Mouse (Mus musculus): ENCODE results near the gene Fubp3.
A peak's percentile ranks its signal among the peaks of the same experiment; 100 is the strongest.

Gene Fubp3

DNA sequence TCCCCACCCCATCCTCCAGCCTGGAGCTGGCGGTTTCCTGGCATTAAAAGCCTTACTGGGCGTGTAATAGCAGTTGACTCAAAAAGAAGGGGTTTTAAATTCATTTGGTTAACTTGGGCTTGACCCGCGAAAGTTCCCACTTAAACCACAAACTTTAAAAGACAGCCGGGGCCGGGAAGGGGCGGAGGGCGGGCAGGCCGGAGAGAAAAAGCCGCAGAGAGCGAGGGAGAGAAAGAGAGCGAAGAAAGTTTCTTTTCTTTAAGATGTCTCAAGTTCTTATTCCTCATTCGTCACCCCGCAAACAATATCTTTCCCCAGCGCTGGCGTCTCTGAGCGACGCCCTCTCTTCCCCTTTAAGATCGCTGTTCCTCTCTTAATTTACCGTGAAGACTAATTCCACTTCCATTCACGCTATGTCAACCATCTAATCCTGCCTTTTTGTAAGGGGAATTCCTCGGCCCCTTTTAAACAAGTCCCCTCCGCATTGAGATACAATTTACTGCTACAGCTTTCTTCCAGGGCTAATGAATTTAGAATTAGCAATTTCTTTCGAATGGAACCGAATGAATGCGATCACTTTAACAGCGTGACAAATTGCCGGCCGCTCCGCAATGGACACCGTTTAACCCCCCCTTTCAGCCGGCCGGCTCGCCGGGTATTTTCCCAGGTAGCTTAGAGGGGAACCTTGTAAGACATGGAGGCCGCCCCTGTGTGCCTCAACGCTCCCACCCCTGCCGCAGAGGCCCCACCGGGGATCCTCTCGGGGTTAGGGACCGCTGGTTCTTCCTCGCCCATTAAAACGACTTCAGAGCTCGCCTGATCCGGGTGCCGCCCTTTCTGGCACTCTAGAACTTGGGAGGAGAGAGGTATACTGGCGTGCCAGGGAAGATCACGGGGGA is 68.4 kb downstream of the Fubp3 start:
- H3K4me1 ChIP-seq (replicated peaks; ENCODE audit: low read depth, low read length), result peaks cover 66% of the 10 kb centered on the region
- no peaks in the 10 kb centered on the region for H3K36me3 ChIP-seq (ENCODE audit: insufficient read depth, low read length)
- H3K4me3 ChIP-seq (replicated peaks; ENCODE audit: low read length), result peak overlapping the region; percentile 39
- TF ChIP-seq NANOG (IDR thresholded peaks at IDR 0.05; ENCODE audit: borderline replicate concordance, low read length), result no peak
- TF ChIP-seq POU5F1 (IDR thresholded peaks at IDR 0.05; ENCODE audit: borderline replicate concordance, low read length), result no peak
- no peak for TF ChIP-seq CTCF (conservative IDR thresholded peaks at IDR 0.05; ENCODE audit: low read length)
- no peaks in the 10 kb centered on the region for H3K9me3 ChIP-seq (ENCODE audit: low read length)
- peaks cover 94% of the 10 kb centered on the region for H3K27me3 ChIP-seq (ENCODE audit: insufficient read depth, low read length)

DNA sequence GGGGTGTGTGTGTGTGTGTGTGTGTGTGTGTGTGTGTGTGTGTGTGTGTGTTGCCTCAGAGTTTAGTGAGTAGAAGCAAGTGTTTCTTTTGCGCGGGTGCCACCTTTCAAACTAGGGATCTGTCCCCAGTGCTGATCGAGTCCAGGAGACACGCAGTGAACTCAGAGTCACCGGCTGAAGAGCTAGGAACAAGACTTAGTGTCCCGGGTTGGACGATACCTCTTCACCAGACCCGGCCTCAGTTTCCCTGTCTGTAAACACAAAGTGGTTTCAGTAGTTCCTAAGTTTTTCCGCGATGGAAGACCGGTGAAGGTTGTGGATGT is 69.0 kb downstream of the Fubp3 start:
- Histone ChIP-seq H3K36me3 (ENCODE audit: insufficient read depth, low read length) (no peaks in the 10 kb centered on the region), H3K9me3 (ENCODE audit: low read length) (no peaks in the 10 kb centered on the region), H3K4me1 (replicated peaks; ENCODE audit: low read depth, low read length) (peaks cover 60% of the 10 kb centered on the region), H3K4me3 (replicated peaks; ENCODE audit: low read length) (peak overlapping the region; percentile 54; the same call in 1 of the 2 replicates), H3K27me3 (ENCODE audit: insufficient read depth, low read length) (peaks cover 94% of the 10 kb centered on the region)
- TF ChIP-seq CTCF (conservative IDR thresholded peaks at IDR 0.05; ENCODE audit: low read length) (no peak), NANOG (IDR thresholded peaks at IDR 0.05; ENCODE audit: borderline replicate concordance, low read length) (no peak), POU5F1 (IDR thresholded peaks at IDR 0.05; ENCODE audit: borderline replicate concordance, low read length) (no peak)

DNA sequence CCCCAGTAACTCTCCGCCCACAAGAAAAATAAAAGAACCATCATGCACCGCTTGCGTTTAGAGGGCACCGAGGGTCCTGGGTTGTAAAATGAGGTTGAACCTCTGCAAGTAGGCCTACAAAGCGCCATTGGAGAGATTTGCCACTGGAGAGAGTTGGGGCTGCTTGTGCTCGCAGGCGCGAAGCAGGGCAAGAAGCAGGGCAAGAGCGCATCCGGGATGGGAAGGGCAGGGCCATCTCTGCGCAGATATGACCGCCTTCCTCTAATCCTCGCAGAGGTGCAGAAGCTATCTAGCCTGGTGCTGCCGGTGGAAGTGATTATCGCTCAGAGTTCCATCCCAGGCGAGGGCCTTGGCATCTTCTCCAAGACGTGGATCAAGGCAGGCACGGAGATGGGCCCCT is 69.5 kb downstream of the Fubp3 start:
- peaks cover 55% of the 10 kb centered on the region for H3K4me1 ChIP-seq (replicated peaks; ENCODE audit: low read depth, low read length)
- H3K9me3 ChIP-seq (ENCODE audit: low read length), result no peaks in the 10 kb centered on the region
- H3K27me3 ChIP-seq (ENCODE audit: insufficient read depth, low read length), result peaks cover 94% of the 10 kb centered on the region
- peak overlapping the region; percentile 54 for H3K4me3 ChIP-seq (replicated peaks; ENCODE audit: low read length)
- no peaks in the 10 kb centered on the region for H3K36me3 ChIP-seq (ENCODE audit: insufficient read depth, low read length)
- TF ChIP-seq CTCF (conservative IDR thresholded peaks at IDR 0.05; ENCODE audit: low read length), result no peak
- no peak for TF ChIP-seq POU5F1 (IDR thresholded peaks at IDR 0.05; ENCODE audit: borderline replicate concordance, low read length)
- TF ChIP-seq NANOG (IDR thresholded peaks at IDR 0.05; ENCODE audit: borderline replicate concordance, low read length), result no peak

DNA sequence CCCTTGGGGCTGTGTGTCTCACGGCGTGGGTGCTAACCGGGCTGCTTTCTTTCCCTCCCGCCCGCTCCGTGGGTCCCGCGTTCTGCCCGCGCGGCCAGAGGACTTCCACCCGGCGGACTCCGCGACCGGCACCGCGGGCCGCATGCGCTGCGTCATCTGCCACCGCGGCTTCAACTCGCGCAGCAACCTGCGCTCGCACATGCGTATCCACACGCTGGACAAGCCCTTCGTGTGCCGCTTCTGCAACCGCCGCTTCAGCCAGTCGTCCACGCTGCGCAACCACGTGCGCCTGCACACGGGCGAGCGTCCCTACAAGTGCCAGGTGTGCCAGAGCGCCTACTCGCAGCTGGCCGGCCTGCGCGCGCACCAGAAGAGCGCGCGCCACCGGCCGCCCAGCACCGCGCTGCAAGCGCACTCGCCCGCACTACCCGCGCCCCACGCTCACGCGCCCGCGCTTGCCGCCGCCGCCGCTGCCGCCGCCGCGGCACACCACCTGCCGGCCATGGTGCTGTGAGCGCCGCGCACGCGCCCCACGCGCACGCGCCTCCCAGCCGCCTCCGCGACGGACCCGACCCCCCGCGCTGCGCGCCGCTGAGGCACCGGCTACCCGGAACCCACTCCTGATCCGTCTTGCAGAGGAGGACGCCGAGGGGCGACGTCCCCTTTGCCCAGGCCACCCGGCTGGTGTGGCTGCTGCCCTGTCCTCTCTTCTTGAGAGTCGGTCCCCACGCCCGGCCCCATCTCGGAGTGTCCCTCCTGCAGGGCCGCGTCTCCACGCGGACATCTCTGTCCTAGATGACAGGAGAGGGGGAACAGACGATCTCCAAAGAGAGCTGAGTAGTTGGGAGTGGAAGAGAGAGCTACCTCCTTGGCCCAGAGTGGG is 81.8 kb downstream of the Fubp3 start:
- Histone ChIP-seq H3K4me3 (replicated peaks; ENCODE audit: low read length) (peak overlapping the region; percentile 80), H3K27me3 (ENCODE audit: insufficient read depth, low read length) (peaks cover 92% of the 10 kb centered on the region), H3K36me3 (ENCODE audit: insufficient read depth, low read length) (no peaks in the 10 kb centered on the region), H3K9me3 (ENCODE audit: low read length) (peaks cover 7% of the 10 kb centered on the region; the same call in 1 of the 2 replicates), H3K4me1 (replicated peaks; ENCODE audit: low read depth, low read length) (peaks cover 11% of the 10 kb centered on the region)
- TF ChIP-seq CTCF (conservative IDR thresholded peaks at IDR 0.05; ENCODE audit: low read length) (no peak), POU5F1 (IDR thresholded peaks at IDR 0.05; ENCODE audit: borderline replicate concordance, low read length) (no peak), NANOG (IDR thresholded peaks at IDR 0.05; ENCODE audit: borderline replicate concordance, low read length) (no peak)

DNA sequence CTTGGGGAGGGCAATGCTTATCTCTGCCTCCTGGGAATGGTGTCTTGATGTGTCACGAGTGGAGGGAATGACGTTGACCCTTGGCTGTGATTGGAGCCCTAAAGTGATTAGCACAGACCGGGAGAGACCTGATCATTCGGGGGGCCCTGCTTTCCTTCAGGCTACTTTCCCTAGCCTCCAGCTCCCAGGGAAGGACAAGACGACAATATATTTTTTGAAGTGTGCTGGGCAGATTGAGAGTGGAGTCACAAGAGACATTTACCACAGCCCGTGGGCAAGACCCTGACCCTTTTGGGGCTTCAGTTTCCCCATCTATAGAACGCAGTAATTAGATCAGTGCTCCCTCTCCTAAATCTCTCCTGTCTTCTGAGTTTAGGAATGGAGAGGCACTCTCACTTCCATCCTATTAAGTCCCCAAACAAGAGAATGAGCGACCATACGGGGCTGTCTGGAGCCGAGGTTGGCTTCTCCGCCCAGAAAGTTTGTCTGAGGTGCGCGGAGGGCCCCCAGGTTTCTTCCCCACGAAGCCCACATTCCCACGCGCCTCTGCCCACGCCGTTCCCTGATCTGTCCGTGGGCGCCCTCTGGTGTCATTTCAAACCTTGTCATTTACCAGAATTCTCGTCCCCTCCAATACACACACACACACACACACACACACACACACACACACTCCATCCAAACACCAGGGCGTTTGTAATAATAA is 82.6 kb downstream of the Fubp3 start:
- peaks cover 11% of the 10 kb centered on the region for H3K4me1 ChIP-seq (replicated peaks; ENCODE audit: low read depth, low read length)
- TF ChIP-seq CTCF (conservative IDR thresholded peaks at IDR 0.05; ENCODE audit: low read length) (no peak; the same call in 1 of the 2 replicates), NANOG (IDR thresholded peaks at IDR 0.05; ENCODE audit: borderline replicate concordance, low read length) (no peak), POU5F1 (IDR thresholded peaks at IDR 0.05; ENCODE audit: borderline replicate concordance, low read length) (no peak)
- H3K27me3 ChIP-seq (ENCODE audit: insufficient read depth, low read length), result peaks cover 92% of the 10 kb centered on the region
- H3K36me3 ChIP-seq (ENCODE audit: insufficient read depth, low read length), result no peaks in the 10 kb centered on the region
- peak overlapping the region; percentile 80 for H3K4me3 ChIP-seq (replicated peaks; ENCODE audit: low read length)
- H3K9me3 ChIP-seq (ENCODE audit: low read length), result peaks cover 10% of the 10 kb centered on the region; the same call in 1 of the 2 replicates

DNA sequence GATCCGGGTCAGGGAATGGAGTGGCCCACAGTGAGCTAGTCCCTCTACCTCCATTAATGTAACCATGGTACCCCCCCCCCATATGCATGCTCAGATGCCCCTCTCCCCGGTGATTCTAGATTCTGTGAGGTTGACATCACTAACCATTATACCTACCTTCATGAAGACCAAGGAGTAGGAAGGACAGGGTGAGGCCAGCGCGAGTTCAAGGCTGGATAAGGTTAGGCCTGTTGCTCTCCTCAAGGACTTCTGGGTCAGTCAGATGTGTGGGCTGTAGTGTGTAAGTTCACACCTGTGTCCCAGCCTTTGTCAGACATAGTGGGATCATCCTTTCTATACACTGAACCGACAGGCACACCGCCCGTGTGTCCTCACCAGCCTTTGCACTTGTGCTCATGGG is 83.9 kb downstream of the Fubp3 start:
- Histone ChIP-seq H3K36me3 (ENCODE audit: insufficient read depth, low read length) (no peaks in the 10 kb centered on the region), H3K4me1 (replicated peaks; ENCODE audit: low read depth, low read length) (peaks cover 11% of the 10 kb centered on the region), H3K9me3 (ENCODE audit: low read length) (peaks cover 10% of the 10 kb centered on the region; the same call in 1 of the 2 replicates), H3K27me3 (ENCODE audit: insufficient read depth, low read length) (peaks cover 84% of the 10 kb centered on the region), H3K4me3 (replicated peaks; ENCODE audit: low read length) (no peak overlapping the region)
- TF ChIP-seq NANOG (IDR thresholded peaks at IDR 0.05; ENCODE audit: borderline replicate concordance, low read length), result no peak
- no peak for TF ChIP-seq POU5F1 (IDR thresholded peaks at IDR 0.05; ENCODE audit: borderline replicate concordance, low read length)
- TF ChIP-seq CTCF (conservative IDR thresholded peaks at IDR 0.05; ENCODE audit: low read length), result no peak

DNA sequence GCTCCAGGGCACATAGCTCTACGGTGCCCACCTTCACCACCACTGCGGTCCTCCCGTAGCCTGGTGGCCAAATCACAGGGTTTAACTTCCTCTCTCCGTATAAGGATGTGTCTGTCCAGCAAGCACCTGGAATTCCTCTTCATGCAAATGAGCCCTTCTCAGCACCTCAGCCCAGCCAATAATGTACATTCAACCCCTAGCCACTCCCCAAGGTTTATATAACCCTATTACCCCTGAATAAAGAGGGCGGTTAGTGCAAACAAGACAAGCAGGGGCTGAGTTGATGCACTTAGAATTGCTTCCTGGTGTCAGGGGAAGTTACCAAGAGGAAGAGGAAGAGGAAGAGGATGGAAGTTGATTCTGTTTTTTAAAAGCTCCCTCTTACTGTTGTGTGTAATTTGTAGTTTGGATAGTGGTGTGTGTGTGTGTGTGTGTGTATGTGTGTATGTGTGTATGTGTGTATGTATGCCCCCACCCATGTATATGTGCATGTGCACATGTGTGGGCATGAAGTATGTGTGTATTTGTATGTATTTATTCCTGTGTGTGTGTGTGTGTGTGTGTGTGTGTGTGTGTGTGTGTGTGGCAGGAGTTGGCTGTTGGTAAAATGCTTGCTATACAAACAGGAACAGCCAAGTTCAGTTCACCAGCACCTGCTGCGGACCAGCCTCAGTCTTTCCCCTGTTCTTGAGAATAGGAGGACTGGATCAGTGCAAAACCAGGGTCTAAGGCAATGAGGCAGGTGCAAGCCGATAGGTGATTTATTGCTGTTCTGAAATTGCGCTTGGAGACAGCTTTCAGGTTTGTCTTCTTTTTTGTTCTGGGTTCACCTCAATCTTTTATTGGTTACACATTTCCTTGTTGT is 90.7 kb downstream of the Fubp3 start:
- Histone ChIP-seq H3K4me1 (replicated peaks; ENCODE audit: low read depth, low read length) (peaks cover 3% of the 10 kb centered on the region; the same call in 1 of the 2 replicates), H3K36me3 (ENCODE audit: insufficient read depth, low read length) (no peaks in the 10 kb centered on the region), H3K27me3 (ENCODE audit: insufficient read depth, low read length) (peaks cover 37% of the 10 kb centered on the region), H3K4me3 (replicated peaks; ENCODE audit: low read length) (no peak overlapping the region), H3K9me3 (ENCODE audit: low read length) (peaks cover 10% of the 10 kb centered on the region; the same call in 1 of the 2 replicates)
- TF ChIP-seq NANOG (IDR thresholded peaks at IDR 0.05; ENCODE audit: borderline replicate concordance, low read length) (no peak), POU5F1 (IDR thresholded peaks at IDR 0.05; ENCODE audit: borderline replicate concordance, low read length) (no peak)
